Mouse (Mus musculus) right cerebral cortex, adult 2 months (tissue): ENCODE measurements around the gene Atg4b.

Source experiments
- DNase-seq, 2 experiments: peaks; one replicate each; pipeline ENCODE4 v3.0.0; 2021 to 2022; ENCODE audit warnings: low spot score in 2 of 2

Gene Atg4b

DNA sequence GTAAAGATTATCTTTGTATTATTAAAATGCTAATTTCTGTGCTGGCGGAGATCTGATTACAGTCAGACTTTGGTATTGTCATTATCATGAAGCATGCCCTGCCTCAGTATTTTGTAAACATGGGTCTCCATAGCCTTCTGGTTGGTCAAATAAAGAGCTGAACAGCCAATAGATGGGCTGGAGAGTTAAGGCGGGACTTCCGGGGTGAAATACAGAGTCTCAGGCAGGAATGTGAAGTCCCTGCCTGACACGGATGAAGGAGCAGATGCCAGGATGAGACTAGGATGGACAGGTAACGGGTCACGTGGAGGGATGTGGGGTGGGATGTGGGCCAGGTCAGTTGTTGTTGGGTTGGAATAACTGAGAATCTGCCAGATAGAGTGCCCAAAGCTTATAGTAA is at the start of gene Atg4b:
Gene Atg4b, plus strand, starts transcription at position 211 of the 400 bp plus-strand sequence.
- DNase-seq = no peak

- no peak for DNase-seq
Measured at GRCm38 (mm10) chr1:93702106-93702505, 49.2 kb upstream of the Atg4b start.

GRCm38 (mm10) chr1:93703472-93704048 is 47.7 kb upstream of the Atg4b start:
- DNase-seq = no peak

DNA sequence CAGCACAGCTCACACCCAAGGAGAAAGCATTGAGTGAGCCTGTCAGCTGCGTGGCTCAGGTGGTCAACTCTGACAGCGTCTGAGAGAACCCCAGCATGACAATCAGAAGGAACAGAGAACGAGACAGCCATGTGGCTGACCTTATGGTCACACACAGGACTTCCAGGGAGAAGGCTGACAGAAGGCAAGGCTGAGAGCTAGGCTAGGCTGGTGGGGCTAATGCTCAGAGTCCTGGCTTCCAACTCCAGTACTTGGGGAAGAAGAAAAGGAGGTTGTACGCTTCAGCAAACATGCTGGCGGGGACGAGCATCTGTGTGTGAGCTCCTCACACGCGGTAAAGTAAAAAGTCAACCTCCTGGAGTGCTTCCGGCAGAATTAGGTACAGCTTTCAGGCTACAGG is 47.0 kb upstream of the Atg4b start:
- DNase-seq = no peak

- DNase-seq = no peak
Measured at GRCm38 (mm10) chr1:93705389-93705788, 45.9 kb upstream of the Atg4b start.

DNA sequence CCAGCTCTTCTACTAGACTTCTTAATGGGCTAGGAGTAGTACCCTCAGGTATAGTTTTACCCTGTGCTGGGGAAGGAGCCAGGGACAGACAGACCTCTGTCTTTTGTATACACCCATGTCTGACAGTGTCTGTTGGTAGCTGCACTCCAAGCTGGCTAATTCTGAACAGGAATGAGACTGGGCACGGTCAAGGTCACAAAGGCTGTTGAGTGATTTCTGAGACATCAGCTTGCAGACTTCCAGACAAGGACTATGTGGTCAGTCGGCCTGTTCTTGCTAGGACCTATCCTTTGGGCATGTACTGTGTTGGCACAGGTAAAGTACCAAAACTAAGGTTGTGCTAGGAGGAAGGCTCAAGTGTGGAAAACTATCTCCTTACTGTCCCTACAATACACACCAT is 35.1 kb upstream of the Atg4b start:
- DNase-seq = no peak

- no peak for DNase-seq
Measured at GRCm38 (mm10) chr1:93721557-93721956, 29.7 kb upstream of the Atg4b start.

GRCm38 (mm10) chr1:93724623-93725022 is 26.7 kb upstream of the Atg4b start:
- no peak for DNase-seq

DNA sequence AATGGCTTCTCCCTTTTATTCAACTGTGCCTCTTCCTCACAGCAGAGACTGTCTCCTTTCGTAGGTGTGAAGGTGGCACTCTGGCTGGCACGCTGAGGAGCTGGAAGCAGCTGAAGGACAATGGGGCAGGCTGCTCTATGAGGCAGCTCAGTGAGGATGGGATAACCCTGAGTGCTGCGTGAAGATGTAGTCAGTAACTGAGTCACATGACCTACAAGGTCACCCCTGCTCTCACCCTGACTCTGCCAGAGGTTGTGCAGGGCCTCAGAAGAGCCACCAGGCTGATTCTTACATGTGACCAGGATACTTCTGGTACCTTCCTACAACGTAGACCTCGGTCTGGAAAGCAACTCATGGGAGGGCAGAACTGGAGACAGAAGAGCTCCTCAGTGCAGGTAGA is 25.6 kb upstream of the Atg4b start:
- no peak for DNase-seq

- no peak for DNase-seq
Measured at GRCm38 (mm10) chr1:93726116-93726515, 25.2 kb upstream of the Atg4b start.

DNA sequence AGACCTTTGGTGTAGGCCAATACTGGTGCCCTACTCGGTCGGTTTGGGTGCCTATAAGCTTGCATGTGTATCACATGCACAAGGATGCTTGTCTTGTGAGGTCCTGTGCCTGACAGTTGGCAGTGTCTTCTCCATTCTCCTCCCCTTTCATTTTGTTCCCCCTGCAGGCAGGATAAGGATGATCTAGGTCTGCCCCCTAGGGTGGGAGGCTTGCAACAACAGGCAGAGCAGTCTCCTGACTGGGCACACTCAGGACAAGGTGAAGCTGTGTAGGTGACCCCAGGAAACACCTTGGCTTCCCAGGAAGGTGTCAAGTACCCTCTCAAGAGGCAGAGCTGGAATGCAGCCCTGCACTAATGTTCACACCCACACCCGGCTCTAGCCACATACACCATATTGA is 24.3 kb upstream of the Atg4b start:
- peak; percentile 43 to 55 for DNase-seq

DNA sequence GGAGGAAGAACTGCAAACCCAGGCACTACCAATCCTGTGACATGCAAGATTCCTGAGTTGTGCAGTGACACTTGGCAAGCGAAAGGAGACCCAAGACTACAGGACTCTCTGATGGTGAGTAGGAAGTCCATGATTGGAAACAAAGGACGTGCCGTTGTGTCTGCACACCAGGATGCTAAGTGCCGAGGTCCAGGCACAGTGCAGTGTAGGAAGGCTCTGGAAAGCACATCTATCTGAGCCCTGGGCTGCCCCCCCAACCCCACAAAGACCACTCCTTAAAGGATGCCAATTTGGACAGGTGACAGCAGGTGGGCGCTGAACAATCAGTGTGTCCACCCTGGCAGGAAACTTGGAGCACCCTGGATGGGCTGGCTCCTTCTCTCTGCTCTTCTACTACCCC is 20.2 kb upstream of the Atg4b start:
- DNase-seq = no peak

DNA sequence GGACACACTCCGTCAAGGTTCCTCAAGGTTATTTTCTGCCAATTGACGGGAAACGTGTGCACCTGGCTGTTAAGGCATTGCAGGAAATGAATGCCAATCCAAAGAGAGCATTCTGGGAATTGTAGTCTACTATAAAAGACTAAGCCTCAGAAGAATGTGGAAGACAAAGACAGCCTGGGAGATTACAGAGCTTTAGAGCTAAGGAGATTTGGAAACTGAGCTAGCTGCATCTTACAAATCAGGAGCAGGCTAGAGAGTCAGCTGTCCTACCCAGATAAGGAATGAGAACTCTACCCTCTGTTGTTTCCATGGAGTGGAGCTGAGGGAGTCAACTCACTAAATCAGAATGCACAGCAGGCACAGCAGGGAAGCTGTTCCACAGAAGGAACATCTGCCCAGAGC is 19.4 kb upstream of the Atg4b start:
- no peak for DNase-seq

GRCm38 (mm10) chr1:93735859-93736258 is 15.4 kb upstream of the Atg4b start:
- no peak for DNase-seq

DNA sequence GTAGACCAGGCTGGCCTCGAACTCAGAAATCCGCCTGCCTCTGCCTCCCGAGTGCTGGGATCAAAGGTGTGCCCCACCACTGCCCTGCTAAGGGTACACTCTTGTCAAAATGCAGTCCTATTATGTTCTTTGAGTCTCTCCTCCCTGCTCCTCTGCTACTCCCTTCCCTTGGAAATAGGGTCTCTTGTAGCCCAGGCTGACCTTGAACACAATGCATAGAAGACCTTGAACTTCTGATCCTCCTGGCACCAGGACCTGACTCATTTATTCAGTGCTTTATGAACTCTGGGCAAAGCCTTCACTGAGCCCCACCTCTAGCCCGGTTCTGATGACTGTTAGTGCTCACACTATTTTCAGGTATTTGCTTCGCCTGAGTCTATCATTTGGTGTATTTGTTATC is 13.6 kb upstream of the Atg4b start:
- no peak for DNase-seq

GRCm38 (mm10) chr1:93740671-93741070 is 10.6 kb upstream of the Atg4b start:
- no peak for DNase-seq

DNA sequence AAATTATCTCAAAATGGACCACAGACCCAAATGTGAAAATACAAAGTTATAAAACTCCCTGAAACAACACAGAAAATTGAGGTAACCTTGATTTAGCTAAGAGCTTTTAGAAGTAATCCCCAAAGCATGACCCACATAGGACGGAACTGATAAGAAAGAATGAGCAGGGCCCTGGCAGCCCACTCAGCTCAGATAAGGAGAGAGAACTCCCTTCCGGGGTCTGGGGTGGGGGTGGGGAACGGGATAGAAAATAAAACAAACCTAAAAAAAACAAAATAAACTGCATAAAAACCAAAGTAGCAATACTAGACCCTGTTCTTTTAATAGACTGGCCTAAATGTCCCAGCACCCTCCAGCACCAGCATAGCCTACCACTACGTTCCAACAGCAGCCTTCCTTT is 9.3 kb upstream of the Atg4b start:
- DNase-seq = no peak

- no peak for DNase-seq
Measured at GRCm38 (mm10) chr1:93742910-93743309, 8.4 kb upstream of the Atg4b start.

DNA sequence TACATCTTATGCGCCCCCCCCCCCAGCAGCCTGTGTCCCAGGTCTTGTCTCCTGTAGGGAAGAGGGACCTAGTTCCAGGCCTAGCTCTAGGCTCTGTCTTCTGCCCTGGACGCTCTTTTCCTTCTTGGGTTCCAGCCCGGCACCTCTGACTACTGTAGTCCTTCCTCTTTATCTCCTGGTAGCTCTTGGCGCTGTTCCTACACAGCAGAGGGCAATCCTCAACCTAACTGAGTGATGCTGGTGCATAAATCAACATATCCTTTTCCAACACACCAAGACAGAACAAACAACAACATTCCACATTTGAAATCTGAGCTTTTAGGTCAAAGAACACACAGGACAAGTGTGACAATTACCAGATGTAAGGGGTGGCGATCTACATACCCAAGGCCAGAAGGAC is 5.1 kb upstream of the Atg4b start:
- DNase-seq = no peak

DNA sequence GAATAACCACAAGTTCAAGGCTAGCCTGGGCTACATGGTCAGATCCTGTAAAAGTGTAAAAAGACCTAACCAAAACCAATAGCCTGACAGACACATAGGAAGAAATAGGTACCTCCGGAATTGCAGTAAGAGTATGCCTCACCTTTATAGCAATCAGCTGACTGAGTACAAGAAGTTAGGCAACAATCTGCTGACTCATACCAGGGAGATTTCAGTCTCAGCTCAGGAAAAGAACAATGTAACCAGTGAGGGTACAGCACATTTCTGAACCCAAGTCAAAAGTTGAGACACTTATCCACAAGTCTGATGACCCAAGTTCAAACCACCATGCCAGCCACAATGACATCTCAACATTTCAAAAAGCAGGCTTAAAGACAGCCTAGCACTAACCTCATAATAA is 2.8 kb upstream of the Atg4b start:
- DNase-seq = no peak

- peak in 1 of 2 experiments; percentile 52 for DNase-seq
Measured at GRCm38 (mm10) chr1:93753911-93754572, 2.7 kb downstream of the Atg4b start.

DNA sequence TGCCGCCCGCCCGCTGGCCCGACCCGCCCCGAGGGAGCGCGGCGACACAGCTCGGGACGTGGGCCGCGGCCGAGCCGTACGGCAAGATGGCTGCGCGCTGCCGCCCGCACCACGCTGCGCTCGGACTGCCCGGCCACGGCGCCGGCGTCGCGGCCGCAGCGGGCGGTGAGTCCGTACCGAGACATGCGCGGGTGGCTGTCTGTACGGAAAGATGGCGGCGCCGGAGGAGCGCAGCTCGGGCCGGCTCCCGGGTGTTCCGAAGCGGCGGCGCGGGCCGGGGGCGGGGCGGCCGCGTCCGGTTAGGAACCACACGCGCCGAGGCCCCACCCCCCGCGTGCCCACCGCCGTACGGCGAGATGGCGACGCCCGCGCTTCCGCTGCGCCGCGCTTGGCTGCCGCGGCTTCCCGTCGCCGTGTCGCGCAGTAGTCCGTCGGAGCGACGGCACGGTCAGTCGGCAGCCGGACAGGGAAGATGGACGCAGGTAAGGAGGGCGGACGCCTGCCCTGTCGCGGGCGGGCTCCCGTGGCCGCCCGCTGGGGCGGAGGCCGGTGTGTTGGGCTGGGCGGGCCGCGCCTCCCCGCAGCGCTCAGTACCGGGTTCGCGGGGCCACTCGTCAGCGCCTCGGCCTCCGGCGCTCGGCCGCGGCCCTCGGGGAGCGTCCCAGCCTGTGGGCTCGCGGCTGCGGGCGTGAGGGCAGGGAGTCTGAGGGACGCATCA is 3.4 kb downstream of the Atg4b start, which contains the start of gene Thap4:
Gene Thap4, minus strand, starts transcription at position 292 of the 718 bp plus-strand sequence.
- peak; percentile 90 to 93 for DNase-seq

DNA sequence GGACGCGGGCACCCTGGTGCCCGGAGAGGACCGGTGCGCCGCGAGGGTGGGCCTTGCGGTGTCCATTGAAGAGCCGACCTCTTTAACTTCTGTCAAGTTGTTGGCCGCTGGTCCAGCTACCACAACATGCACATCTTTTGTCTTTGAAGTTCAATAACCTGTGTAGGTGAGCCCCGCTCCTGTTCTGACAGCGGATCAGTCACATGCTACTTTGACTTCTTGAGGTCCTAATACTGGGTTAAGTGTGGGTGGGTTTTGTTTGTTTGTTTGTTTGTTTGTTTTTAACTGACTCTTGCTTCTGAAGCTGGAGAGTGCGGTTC is 4.0 kb downstream of the Atg4b start:
- no peak for DNase-seq
